Mouse (Mus musculus): Measurements from ENCODE around the gene Ildr2.

DNA sequence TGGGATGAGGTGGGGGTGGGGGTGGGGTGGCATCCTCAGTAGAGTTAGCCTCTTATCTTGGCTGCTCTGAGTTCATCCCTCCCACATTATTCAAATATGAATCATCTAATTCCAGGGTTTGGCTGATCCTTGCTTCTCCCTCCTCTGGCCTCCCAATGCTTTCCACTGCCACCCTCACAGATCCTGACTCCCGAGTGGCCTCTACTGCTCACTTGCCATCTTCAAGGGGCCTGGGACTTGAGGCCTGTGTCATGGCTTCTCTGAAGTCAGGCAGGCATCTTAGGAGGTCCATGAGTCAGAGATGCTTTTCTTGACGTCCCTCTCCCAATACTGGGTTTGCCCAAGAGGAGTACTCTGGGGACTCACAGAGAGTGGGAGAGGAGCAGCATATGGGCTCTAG, 1.7 kb downstream of the Ildr2 start:
- TF ChIP-seq POLR2A (IDR thresholded peaks at IDR 0.05; ENCODE audit: low read depth, low read length) (no peak), CTCF (IDR thresholded peaks at IDR 0.05; ENCODE audit: extremely low read depth, insufficient read length, insufficient replicate concordance, low read depth, low read length) (no peak)
